Mouse (Mus musculus) spleen, adult 12 weeks (tissue): Measurements from ENCODE around the gene Olfr785.
"Not testable (repeated sequence)": the region's sequence is repeated elsewhere in the genome, so short reads cannot be mapped to it uniquely, and the experiment has no call there.

ENCODE experiments used
- DNase-seq: peaks from one replicate; pipeline ENCODE4 v3.0.0; 2022; ENCODE audit warnings: low spot score

The Olfr785 gene

GRCm38 (mm10) chr10:129405126-129405525 is at the start of gene Olfr785:
Gene Olfr785 (plus strand): TSS chr10:129405426.
- DNase-seq = no peak

DNA sequence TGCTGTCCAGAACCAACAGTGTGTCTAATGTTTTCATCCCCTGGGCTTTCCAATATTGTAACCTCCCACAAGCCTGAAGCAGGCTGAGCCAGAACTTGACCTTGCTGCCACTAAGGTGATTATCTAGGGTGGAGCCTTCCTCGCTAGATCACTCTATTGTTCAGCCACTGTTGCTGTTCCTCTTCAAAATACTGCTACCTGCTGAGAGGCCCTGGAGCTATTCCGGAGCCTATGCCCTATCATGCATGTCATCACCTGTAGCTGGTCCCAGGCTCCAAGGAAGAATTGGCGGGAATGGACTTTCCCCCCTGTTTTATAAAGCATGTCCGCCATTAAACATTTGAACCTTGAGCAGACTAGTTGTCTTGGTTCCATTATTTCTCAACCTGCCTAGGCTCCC is 48.7 kb upstream of the Olfr785 start:
- not testable (repeated sequence) for DNase-seq

- no peak for DNase-seq
These were observed 47.9 kb upstream of the Olfr785 start for GRCm38 (mm10) chr10:129357307-129357706.

- DNase-seq = not testable (repeated sequence)
These were observed 31.2 kb upstream of the Olfr785 start for GRCm38 (mm10) chr10:129374051-129374450.

GRCm38 (mm10) chr10:129383783-129384182 is 21.4 kb upstream of the Olfr785 start, which contains the start of gene Olfr784:
Gene Olfr784 (plus strand): TSS chr10:129384083.
- no peak for DNase-seq

DNA sequence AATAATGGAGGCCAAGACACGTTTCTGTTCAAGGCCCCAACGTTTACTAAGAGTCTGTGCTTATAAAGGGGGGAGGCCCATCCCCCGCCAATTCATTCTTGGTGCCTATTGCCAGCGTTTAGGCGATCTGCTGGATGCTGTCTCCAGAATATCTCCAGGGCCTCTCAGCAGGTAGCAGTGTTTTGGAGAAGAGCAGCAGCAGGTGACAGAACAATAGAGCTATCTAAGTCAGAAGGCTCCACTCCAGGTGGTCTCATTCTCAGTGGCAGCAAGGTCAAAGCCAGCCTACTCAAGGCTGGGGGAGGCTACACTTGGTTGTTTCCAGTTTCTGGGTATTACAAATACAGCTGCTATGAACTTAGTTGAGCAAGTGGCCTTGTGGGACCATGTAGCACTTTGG is 4.3 kb upstream of the Olfr785 start:
- no peak for DNase-seq

DNA sequence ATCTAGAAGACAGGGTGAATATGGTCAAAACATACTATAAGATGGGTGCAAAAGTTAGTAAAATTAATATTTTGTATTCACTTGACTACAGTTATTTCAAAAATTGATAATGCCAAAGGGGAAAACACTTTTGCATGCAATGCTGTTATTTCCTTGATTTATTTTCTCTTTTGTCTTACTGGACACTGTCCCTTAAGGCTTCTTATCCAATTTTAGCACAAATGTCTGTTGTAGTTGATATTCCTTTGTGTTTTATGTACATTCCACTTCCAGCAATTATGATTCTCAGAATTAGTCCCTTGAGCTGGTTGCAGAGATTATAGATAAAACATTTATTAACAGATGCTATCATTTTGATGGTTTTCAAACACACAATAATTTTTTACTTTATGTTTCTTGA is 21.8 kb downstream of the Olfr785 start, which contains the start of gene Olfr786:
Olfr786 (plus strand) TSS at position 301 of the 400 bp plus-strand sequence.
- no peak for DNase-seq
